Mouse (Mus musculus): ENCODE data around the gene Gm8677.
"Not testable (repeated sequence)": the region's sequence is repeated elsewhere in the genome, so short reads cannot be mapped to it uniquely, and the experiment has no call there.

- not testable (repeated sequence) for TF ChIP-seq POLR2A (IDR thresholded peaks at IDR 0.05; ENCODE audit: control insufficient read depth, low read depth, low read length); CTCF (IDR thresholded peaks at IDR 0.05; ENCODE audit: control insufficient read depth, insufficient read depth, insufficient replicate concordance, low read depth, low read length)
Observed at GRCm38 (mm10) chr7:22499578-22499977, 35.1 kb downstream of the Gm8677 start, which contains the start of gene Vmn1r151.

Measured in testis, adult 2 months (tissue).